In the genomic region with DNA sequence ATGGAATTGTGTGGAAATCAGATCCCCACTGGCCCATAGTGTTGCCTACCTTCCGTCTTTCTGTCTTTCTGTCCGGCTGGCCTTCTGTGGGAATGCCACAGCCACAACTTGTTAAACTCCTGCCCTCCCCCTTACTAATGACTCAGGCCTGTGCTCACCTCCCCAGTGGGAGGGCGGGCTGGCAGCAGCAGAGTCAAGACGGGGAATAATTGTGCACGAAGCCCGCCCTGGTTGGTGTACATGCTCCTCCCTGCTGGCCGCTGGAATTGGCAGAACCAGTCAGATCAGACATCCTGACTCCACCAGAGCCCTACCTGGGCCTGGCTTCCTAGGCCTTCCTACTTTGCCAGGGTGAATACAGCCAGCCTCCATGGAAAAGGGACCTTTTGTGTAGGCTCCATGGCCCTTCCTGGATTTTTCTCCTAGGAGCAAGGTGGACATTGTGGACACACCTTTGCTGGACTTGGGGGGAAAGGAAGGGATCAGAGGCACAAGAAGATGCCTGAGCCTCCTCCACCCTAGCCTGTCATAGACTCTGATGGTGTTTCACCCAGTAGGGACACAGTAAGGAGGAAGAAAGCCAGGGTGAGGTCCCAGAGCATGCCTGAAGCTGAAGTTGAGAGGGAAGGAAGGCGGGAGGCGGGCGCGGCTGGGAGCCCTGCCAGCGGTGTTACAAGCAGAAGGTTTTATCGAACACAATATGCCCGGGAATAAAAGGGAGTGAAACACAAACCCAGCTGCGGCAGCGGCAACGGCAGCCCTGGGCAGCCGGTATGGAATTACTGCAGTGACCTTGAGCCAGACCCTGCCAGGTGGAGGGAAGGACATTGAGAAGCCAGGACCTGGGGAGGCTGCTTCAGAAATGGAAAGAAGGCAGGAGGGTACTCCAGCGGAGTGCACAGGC, we compare ENCODE assay signal across 9 mouse cellular contexts. TPM values are rescaled to one million over a fixed set of nuclear protein-coding genes. Genes with fewer than 3 reads are reported as not detected.
DNase-seq lines count a peak whose midpoint lies in the region; ATAC-seq and TF ChIP-seq lines count a peak whose summit lies in the region.
"Had no signal": no experiment of that assay in that cellular context is flagged by ENCODE, and none has a peak within 500 bp of the region (broad histone marks: within the 10 kb centered on the region; RNA-seq: fewer than 3 reads in every experiment).

No protein-coding gene starts in this region.

- H3K36me3 ChIP-seq in E14TG2a.4 (ENCODE audit: insufficient read depth, low read length): no peaks in the 10 kb centered on the region
- no peaks in the 10 kb centered on the region for H3K36me3 ChIP-seq in forebrain, embryonic 12.5 days (replicated peaks)
- H3K36me3 ChIP-seq in intestine, embryonic 15.5 days: no peaks in the 10 kb centered on the region
- H3K36me3 ChIP-seq in midbrain, embryonic 16.5 days (ENCODE audit: control insufficient read depth, insufficient read depth, low read length): no peaks in the 10 kb centered on the region

- H3K4me2 ChIP-seq in forebrain, embryonic 12.5 days: peak overlapping the region; percentile 54
- peak overlapping the region; percentile 82 for H3K4me2 ChIP-seq in intestine, embryonic 15.5 days (replicated peaks)
- H3K4me2 ChIP-seq in midbrain, embryonic 16.5 days (ENCODE audit: low read length): peak overlapping the region; percentile 28

- intact Hi-C loops in left cerebral cortex, adult 2 months (cut with DNase I): no loop called here

- no peak overlapping the region for H3K27ac ChIP-seq in forebrain, embryonic 12.5 days
- peak overlapping the region; percentile 62 for H3K27ac ChIP-seq in intestine, embryonic 15.5 days
- H3K27ac ChIP-seq in left cerebral cortex, adult 2 months: no peak overlapping the region
- H3K27ac ChIP-seq in midbrain, embryonic 16.5 days (ENCODE audit: low read length): no peak overlapping the region

- WGBS in forebrain, embryonic 12.5 days: 18% methylated on average over 19 of the region's 19 CpGs
- WGBS in intestine, embryonic 15.5 days: 24% methylated on average over 19 of the region's 19 CpGs
- 22% methylated on average over 19 of the region's 19 CpGs for WGBS in midbrain, embryonic 16.5 days

- no peak for TF ChIP-seq CTCF in E14TG2a.4 (conservative IDR thresholded peaks at IDR 0.05; ENCODE audit: low read length)
- TF ChIP-seq CTCF in left cerebral cortex, adult 2 months (IDR thresholded peaks at IDR 0.05): no peak

- H3K9ac ChIP-seq in forebrain, embryonic 12.5 days: peak overlapping the region; percentile 36; the same call in 1 of the 2 replicates
- no peak overlapping the region for H3K9ac ChIP-seq in intestine, embryonic 15.5 days
- no peak overlapping the region for H3K9ac ChIP-seq in midbrain, embryonic 16.5 days (ENCODE audit: low read depth, low read length)

- peak overlapping the region; percentile 41; the same call in 1 of the 2 replicates for H3K4me3 ChIP-seq in E14TG2a.4 (replicated peaks; ENCODE audit: low read length)
- H3K4me3 ChIP-seq in forebrain, embryonic 12.5 days (replicated peaks): no peak overlapping the region
- peak overlapping the region; percentile 35 for H3K4me3 ChIP-seq in intestine, embryonic 15.5 days (replicated peaks)
- peak overlapping the region; percentile 19; the same call in 1 of the 2 replicates for H3K4me3 ChIP-seq in left cerebral cortex, adult 2 months
- H3K4me3 ChIP-seq in midbrain, embryonic 16.5 days (ENCODE audit: low read depth, low read length): no peak overlapping the region

- no peaks in the 10 kb centered on the region for H3K9me3 ChIP-seq in E14TG2a.4 (ENCODE audit: low read length)
- H3K9me3 ChIP-seq in forebrain, embryonic 12.5 days: no peaks in the 10 kb centered on the region
- H3K9me3 ChIP-seq in intestine, embryonic 15.5 days: no peaks in the 10 kb centered on the region
- H3K9me3 ChIP-seq in midbrain, embryonic 16.5 days (replicated peaks; ENCODE audit: control insufficient read depth, low read length, poor library complexity, severe bottlenecking): no peaks in the 10 kb centered on the region

- DNase-seq in brain, adult 2 months (ENCODE audit: low read depth, low spot score): peak; percentile 86
- peak; percentile 28 to 50 for DNase-seq in left cerebral cortex, adult 2 months (ENCODE audit: extremely low spot score in 1 of 2, low spot score in 2 of 2)
- DNase-seq in urinary bladder, postnatal 36 days (ENCODE audit: low spot score in 2 of 2): peak; percentile 64 to 78
- no peak for DNase-seq in natural killer cell, adult 2 months (ENCODE audit: low spot score in 2 of 2)

- H3K27me3 ChIP-seq in E14TG2a.4 (ENCODE audit: insufficient read depth, low read length): peaks cover 93% of the 10 kb centered on the region
- H3K27me3 ChIP-seq in forebrain, embryonic 12.5 days: peaks cover 66% of the 10 kb centered on the region
- no peaks in the 10 kb centered on the region for H3K27me3 ChIP-seq in intestine, embryonic 15.5 days (replicated peaks)
- H3K27me3 ChIP-seq in midbrain, embryonic 16.5 days (ENCODE audit: control insufficient read depth, insufficient read depth, low read depth, low read length): peaks cover 5% of the 10 kb centered on the region; the same call in 1 of the 2 replicates

- 0 out of 2 replicates have a peak, but pooled peaks have one; percentile 20 for ATAC-seq in forebrain, embryonic 12.5 days (ENCODE audit: low FRiP score)
- peak; percentile 71 for ATAC-seq in intestine, embryonic 15.5 days
- ATAC-seq in midbrain, embryonic 16.5 days: no peak

- H3K4me1 ChIP-seq in E14TG2a.4 (replicated peaks; ENCODE audit: low read depth, low read length): peaks cover 46% of the 10 kb centered on the region
- peaks cover 26% of the 10 kb centered on the region for H3K4me1 ChIP-seq in forebrain, embryonic 12.5 days
- H3K4me1 ChIP-seq in intestine, embryonic 15.5 days (replicated peaks): peaks cover 27% of the 10 kb centered on the region
- H3K4me1 ChIP-seq in midbrain, embryonic 16.5 days (ENCODE audit: control insufficient read depth, insufficient read depth, low read length): peaks cover 17% of the 10 kb centered on the region

RNA-seq across cellular contexts. Expression of gene Epn3, which starts 1.4 kb away (rescaled TPM):
- polyA plus RNA-seq in forebrain, embryonic 12.5 days (2016; fragmentation: Nextera tagmentation; extraction: Ambion mirVana): 0.52 and 0.97 TPM in 2 replicates
- polyA plus RNA-seq in intestine, embryonic 15.5 days (2015; fragmentation: Nextera tagmentation; extraction: Ambion mirVana): 2.1 and 3.3 TPM in 2 replicates
- total RNA-seq in left cerebral cortex, adult 2 months (2021): under 1 TPM; 0.79 TPM
- polyA plus RNA-seq in midbrain, embryonic 16.5 days (2015; fragmentation: Nextera tagmentation; extraction: Ambion mirVana): 0.43 and 0.57 TPM in 2 replicates
- total RNA-seq: liver, adult 2 months had no signal

RNA-seq across cellular contexts. Expression of gene Spata20, which starts 12.4 kb away (rescaled TPM):
- 0.19 and 0.26 TPM in 2 replicates for polyA plus RNA-seq in forebrain, embryonic 12.5 days (2016; fragmentation: Nextera tagmentation; extraction: Ambion mirVana)
- 0.06 TPM in 1 of 2 replicates, not detected in the other for polyA plus RNA-seq in intestine, embryonic 15.5 days (2015; fragmentation: Nextera tagmentation; extraction: Ambion mirVana)
- total RNA-seq in left cerebral cortex, adult 2 months (2021): under 1 TPM; 0.41 to 0.51 TPM
- 0.43 and 0.66 TPM in 2 replicates for polyA plus RNA-seq in midbrain, embryonic 16.5 days (2015; fragmentation: Nextera tagmentation; extraction: Ambion mirVana)
- total RNA-seq: liver, adult 2 months had no signal
- polyA plus RNA-seq: liver, adult 2 months had no signal

RNA-seq across cellular contexts. Expression of gene Mycbpap, which starts 23.2 kb away (rescaled TPM):
- polyA plus RNA-seq in forebrain, embryonic 12.5 days (2016; fragmentation: Nextera tagmentation; extraction: Ambion mirVana): 3.7 and 3.8 TPM in 2 replicates
- 2.0 and 2.2 TPM in 2 replicates for polyA plus RNA-seq in intestine, embryonic 15.5 days (2015; fragmentation: Nextera tagmentation; extraction: Ambion mirVana)
- total RNA-seq in left cerebral cortex, adult 2 months (2021): 1 to 10 TPM; 8.5 to 8.9 TPM
- polyA plus RNA-seq in midbrain, embryonic 16.5 days (2015; fragmentation: Nextera tagmentation; extraction: Ambion mirVana): 4.9 and 5.6 TPM in 2 replicates

RNA-seq across cellular contexts. Expression of gene Cacna1g, which starts 24.3 kb away (rescaled TPM):
- 9.6 and 12.1 TPM in 2 replicates for polyA plus RNA-seq in forebrain, embryonic 12.5 days (2016; fragmentation: Nextera tagmentation; extraction: Ambion mirVana)
- 5.2 and 7.9 TPM in 2 replicates for polyA plus RNA-seq in intestine, embryonic 15.5 days (2015; fragmentation: Nextera tagmentation; extraction: Ambion mirVana)
- 10 to 100 TPM; 93.0 to 98.7 TPM for total RNA-seq in left cerebral cortex, adult 2 months (2021)
- 18.4 and 21.2 TPM in 2 replicates for polyA plus RNA-seq in midbrain, embryonic 16.5 days (2015; fragmentation: Nextera tagmentation; extraction: Ambion mirVana)

RNA-seq across cellular contexts. Expression of gene Rsad1, which starts 50.7 kb away (rescaled TPM):
- polyA plus RNA-seq in forebrain, embryonic 12.5 days (2016; fragmentation: Nextera tagmentation; extraction: Ambion mirVana): 2.8 and 3.0 TPM in 2 replicates
- 2.8 and 3.4 TPM in 2 replicates for polyA plus RNA-seq in intestine, embryonic 15.5 days (2015; fragmentation: Nextera tagmentation; extraction: Ambion mirVana)
- 10 to 100 TPM; 12.8 to 15.0 TPM for total RNA-seq in left cerebral cortex, adult 2 months (2021)
- 9.4 and 11.4 TPM in 2 replicates for polyA plus RNA-seq in midbrain, embryonic 16.5 days (2015; fragmentation: Nextera tagmentation; extraction: Ambion mirVana)

Comparison
In these comparisons a context has a peak if more than half of its experiments do, and no peak if none do; other contexts are left out.
1. H3K4me3 ChIP-seq: peak in E14TG2a.4 (single experiment), intestine, embryonic 15.5 days (single experiment) and left cerebral cortex, adult 2 months (single experiment); none in forebrain, embryonic 12.5 days (single experiment) and midbrain, embryonic 16.5 days (single experiment).
2. DNase-seq: peak in brain, adult 2 months (single experiment), left cerebral cortex, adult 2 months (2 of 2) and urinary bladder, postnatal 36 days (2 of 2); none in natural killer cell, adult 2 months (0 of 2).
3. H3K4me2 ChIP-seq: peak in every context shown above with its lines; median percentile 82 in intestine, embryonic 15.5 days; 54 in forebrain, embryonic 12.5 days; 28 in midbrain, embryonic 16.5 days.